Mouse (Mus musculus): ENCODE data around the gene Fgf11.

The Fgf11 gene

GRCm38 (mm10) chr11:69801379-69801977, at the start of gene Fgf11:
Gene Fgf11, minus strand, starts transcription at chr11:69801857.
- TF ChIP-seq GATA4 (IDR thresholded peaks at IDR 0.05; ENCODE audit: insufficient replicate concordance, low read length) = no peak

GRCm38 (mm10) chr11:69850754-69851153, 49.1 kb upstream of the Fgf11 start:
- TF ChIP-seq GATA4 (IDR thresholded peaks at IDR 0.05; ENCODE audit: insufficient replicate concordance, low read length) = no peak

DNA sequence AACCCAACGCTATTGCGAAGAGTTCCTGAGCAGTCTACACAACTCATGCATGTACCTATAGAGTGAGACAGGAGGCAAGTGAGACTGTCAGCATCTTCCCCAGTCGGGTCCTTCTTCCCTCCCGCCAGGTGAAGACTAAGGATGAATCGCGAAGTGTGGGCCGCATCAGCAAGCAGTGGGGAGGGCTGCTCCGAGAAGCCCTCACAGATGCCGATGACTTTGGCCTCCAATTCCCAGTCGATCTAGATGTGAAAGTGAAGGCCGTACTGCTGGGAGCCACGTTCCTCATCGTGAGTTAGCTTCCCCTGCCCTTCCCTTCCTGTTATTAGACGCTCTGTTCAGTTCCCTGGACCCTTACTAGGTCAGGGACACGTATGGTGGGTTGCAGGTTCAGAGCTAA, 48.2 kb upstream of the Fgf11 start:
- TF ChIP-seq GATA4 (IDR thresholded peaks at IDR 0.05; ENCODE audit: insufficient replicate concordance, low read length) = no peak

DNA sequence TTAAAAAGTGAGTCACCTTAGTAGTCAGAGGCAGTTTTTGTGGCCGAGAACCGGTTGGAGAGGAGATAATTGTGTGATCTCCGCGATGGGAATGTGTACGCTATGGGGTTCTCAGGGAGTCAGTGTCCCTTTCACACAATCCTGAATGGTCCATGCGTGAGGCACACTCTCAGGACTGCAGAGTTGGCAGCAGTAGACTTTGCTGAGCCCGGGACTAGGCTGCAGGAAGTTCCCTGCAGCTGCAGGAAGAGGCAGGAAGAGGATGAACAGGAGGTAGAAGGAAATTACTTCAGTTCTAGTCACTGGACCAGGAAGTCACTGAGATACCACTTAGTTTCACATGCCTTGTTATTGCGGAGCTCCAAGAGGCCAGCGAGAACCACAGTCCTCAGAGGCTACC, 47.5 kb upstream of the Fgf11 start:
- TF ChIP-seq GATA4 (IDR thresholded peaks at IDR 0.05; ENCODE audit: insufficient replicate concordance, low read length) = peak; percentile 39; the same call in 1 of the 2 replicates

- TF ChIP-seq GATA4 (IDR thresholded peaks at IDR 0.05; ENCODE audit: insufficient replicate concordance, low read length) = no peak
Observed at GRCm38 (mm10) chr11:69848021-69848420, 46.4 kb upstream of the Fgf11 start.

- TF ChIP-seq GATA4 (IDR thresholded peaks at IDR 0.05; ENCODE audit: insufficient replicate concordance, low read length) = no peak
Observed at GRCm38 (mm10) chr11:69846738-69847688, 45.4 kb upstream of the Fgf11 start.

DNA sequence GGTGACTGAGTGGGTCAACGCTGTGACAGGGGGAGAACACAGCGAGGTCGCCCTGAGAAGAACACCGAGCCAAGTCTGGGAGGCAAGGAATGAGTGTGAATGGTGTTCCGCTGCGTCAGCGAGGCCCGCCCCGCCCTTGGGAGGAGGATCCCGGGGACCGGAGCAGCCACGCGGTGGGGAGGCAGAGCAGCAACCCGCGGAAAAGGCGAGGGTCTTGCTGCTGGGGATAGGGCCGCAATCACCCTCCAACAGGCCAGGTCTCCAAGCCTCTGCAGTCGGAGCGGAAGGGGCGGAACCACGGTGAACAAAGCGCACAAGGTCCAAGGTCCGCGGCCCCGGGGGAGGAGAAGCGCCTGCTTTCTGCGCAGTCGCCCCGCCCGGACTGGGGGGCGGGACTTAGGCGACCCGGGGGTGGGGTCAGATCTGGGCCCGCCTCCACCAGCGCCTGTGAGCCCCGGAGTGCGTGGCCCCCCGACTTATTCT, 44.6 kb upstream of the Fgf11 start, which contains the start of gene Plscr3:
Plscr3 (plus strand) TSS at position 179 of the 483 bp plus-strand sequence.
- TF ChIP-seq GATA4 (IDR thresholded peaks at IDR 0.05; ENCODE audit: insufficient replicate concordance, low read length) = peak; percentile 30; the same call in 1 of the 2 replicates

- no peak for TF ChIP-seq GATA4 (IDR thresholded peaks at IDR 0.05; ENCODE audit: insufficient replicate concordance, low read length)
Observed at GRCm38 (mm10) chr11:69838714-69839104, 37.1 kb upstream of the Fgf11 start.

DNA sequence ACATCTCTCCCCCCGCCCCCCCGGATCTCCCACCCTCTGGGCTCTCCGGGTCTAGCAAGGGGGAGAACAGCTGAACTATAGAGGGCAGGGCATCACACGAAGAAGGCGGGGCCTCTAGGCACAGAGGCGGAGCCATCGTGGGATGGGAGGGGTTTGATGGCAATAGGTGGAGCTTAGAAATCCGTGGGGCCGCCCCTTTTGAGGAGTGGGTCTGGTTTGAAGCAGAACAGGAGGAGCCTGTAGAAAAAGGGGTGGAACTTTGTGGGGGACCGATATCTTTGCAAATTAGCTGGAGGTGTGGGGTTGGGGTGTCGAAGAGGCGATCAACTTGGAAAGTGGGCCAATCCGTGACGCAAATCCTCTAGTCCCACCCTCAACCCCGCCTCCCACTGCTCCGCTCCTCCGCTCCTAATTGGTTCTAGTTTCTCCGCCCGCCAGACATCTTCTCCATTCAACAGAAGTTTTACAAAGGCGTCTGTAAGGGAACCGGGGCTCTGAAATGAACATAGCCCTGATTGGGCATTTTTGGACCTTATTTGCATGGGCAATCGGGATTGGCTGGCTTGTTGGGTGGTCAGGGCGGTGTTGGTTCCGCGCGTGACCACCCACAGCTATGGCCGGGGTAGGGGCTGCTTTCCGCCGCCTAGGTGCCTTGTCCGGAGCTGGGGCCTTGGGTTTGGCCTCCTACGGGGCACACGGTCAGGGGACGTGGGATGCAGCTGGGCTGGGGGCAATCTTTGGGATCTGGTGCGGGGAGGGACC, 36.5 kb upstream of the Fgf11 start, which contains the start of gene Tmem256:
Tmem256 (plus strand) TSS at position 563 of the 762 bp plus-strand sequence.
- peak; percentile 40; the same call in 1 of the 2 replicates for TF ChIP-seq GATA4 (IDR thresholded peaks at IDR 0.05; ENCODE audit: insufficient replicate concordance, low read length)

DNA sequence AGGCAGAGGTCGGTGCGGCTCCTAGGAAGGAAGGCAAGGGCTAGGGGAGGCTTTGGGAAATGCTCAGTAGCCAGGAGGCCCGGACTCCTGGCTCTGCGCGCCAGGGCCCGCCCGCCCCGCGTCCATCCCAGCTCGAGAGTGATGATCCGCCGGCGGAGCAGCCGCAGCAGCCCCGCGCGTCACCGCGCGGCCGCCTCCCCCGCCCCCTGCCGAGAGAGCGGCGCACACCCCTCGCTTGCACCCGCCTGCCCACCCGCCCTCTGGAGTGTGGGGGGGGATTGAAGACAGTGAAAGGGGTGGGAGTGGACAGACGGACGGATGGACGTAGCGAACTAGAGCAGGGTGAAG, 35.9 kb upstream of the Fgf11 start, which contains the start of gene Nlgn2:
Nlgn2 (minus strand) TSS at position 181 of the 348 bp plus-strand sequence.
- no peak for TF ChIP-seq GATA4 (IDR thresholded peaks at IDR 0.05; ENCODE audit: insufficient replicate concordance, low read length)

GRCm38 (mm10) chr11:69836703-69837576, 35.3 kb upstream of the Fgf11 start:
- TF ChIP-seq GATA4 (IDR thresholded peaks at IDR 0.05; ENCODE audit: insufficient replicate concordance, low read length) = no peak

DNA sequence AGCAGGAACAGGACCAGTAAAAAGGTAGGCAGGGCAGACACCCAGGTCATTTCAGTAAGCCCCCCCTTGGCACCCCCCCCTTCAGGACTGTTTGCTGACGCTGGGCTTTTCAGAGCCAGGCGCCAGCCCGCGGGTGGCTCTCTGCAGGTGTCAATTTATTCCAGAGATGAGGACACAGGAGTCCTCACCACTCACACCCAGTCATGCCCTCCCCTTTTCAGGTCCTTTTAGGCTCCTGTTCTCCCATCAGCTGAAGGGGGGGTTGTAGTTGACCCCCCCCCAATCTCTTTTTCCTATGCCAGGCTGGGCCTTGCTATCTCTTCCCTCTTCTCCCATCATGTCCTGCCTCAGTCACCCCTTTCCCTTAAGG, 34.3 kb upstream of the Fgf11 start:
- TF ChIP-seq GATA4 (IDR thresholded peaks at IDR 0.05; ENCODE audit: insufficient replicate concordance, low read length) = no peak

DNA sequence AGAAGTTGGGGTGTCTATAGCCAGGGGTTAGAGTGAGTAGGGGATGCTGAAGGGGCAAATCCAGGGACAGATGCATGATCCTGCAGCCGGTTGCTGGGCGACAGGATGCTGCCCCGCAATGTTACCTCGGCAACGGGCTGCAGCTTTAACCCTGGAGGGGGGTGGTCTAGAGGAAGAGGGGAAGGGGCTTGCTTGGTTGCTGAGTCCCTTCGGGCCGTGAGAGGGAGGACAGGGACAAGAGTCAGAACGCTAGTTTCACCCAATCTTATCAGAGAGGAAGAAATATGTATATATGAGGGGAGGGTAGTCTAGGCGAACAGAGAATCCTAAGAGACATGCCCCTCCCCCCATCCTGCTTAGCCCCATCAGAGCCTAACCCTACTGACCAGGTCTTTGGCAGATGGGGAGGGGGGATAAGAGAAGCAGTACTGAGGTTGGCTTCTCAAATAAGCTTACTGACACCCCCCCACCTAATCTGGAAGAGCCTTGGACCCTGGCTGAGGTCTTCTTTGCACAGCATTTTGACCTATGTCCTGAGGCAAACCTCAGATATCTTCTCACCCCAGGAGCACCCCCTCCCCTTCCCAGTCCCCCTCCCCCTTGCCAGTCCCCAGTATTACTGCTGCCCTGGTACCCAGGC, 33.8 kb upstream of the Fgf11 start:
- no peak for TF ChIP-seq GATA4 (IDR thresholded peaks at IDR 0.05; ENCODE audit: insufficient replicate concordance, low read length)

Data from liver, adult (tissue).